Mouse (Mus musculus) ES-Bruce4 (cell line): ENCODE measurements at regions not wholly inside any gene's neighbourhood (a gene's known extent, or its start where the extent isn't known, plus 50 kb on each side); places are given as distances from the start of the nearest gene placed in this dataset.

Source experiments
- CTCF ChIP-seq: IDR thresholded peaks from one replicate; pipeline ENCODE4 v1.8.1; 2011; ENCODE audit warnings: low read depth, low read length
- POLR2A ChIP-seq: IDR thresholded peaks from one replicate; pipeline ENCODE4 v1.8.1; 2011; ENCODE audit warnings: low read length; ENCODE audit not compliant: insufficient read depth

DNA sequence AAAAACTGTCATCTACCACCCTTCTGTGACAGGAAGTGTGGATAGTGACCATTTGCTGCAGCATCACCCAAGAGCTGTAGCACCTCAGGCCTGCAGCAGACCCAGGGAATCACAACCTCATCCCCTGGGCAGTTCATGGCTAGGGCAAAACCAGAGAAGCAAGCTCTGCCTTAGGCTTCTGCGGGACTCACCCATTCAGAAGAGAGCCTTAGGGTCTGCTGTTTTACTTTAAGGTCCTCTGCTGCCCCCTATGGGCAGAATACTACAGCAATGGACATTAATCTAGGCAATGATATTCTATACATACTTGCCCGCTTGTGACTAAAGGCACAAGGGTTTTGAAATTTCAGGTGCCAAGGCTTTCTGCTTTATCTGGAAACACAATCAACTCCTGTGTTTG is 54.4 kb upstream of the Sh3gl3 start:
- peak; percentile 11 for TF ChIP-seq CTCF
- no peak for TF ChIP-seq POLR2A
